Mouse (Mus musculus) heart, adult 2 months (tissue): ENCODE data around the gene 1700029I15Rik. TPM values are rescaled to one million over a fixed set of nuclear protein-coding genes. Genes with fewer than 3 reads are reported as not detected.

ENCODE experiments used
- DNase-seq, 2 experiments: peaks; one replicate each; pipeline ENCODE4 v3.0.0; 2021
- H3K27ac ChIP-seq: fragments of 200-600 bp; 2 replicates; pipeline ENCODE4 v1.8.1; 2022
- H3K27me3 ChIP-seq: fragments of 200-500 bp; 2 replicates; pipeline ENCODE4 v1.6.1; 2012; ENCODE audit warnings: mild to moderate bottlenecking, low read length, inconsistent platforms, mixed read lengths; ENCODE audit not compliant: control insufficient read depth, insufficient read depth
- H3K36me3 ChIP-seq: fragments of 200-500 bp; 2 replicates; pipeline ENCODE4 v1.6.1; 2012; ENCODE audit warnings: low read length, inconsistent platforms; ENCODE audit not compliant: control insufficient read depth, insufficient read depth
- H3K4me1 ChIP-seq: fragments of 200-500 bp; 2 replicates; pipeline ENCODE4 v1.6.1; 2011; ENCODE audit warnings: low read length; ENCODE audit not compliant: control insufficient read depth, insufficient read depth
- H3K4me3 ChIP-seq: fragments of 200-600 bp; 2 replicates; pipeline ENCODE4 v1.8.1; 2022
- H3K79me2 ChIP-seq: fragments of 200-500 bp; replicated peaks from 2 replicates; pipeline ENCODE4 v1.6.1; 2012; ENCODE audit warnings: mild to moderate bottlenecking, inconsistent platforms, low read length, moderate library complexity, mixed read lengths; ENCODE audit not compliant: control insufficient read depth, insufficient read depth
- H3K9ac ChIP-seq: fragments of 200-500 bp; 2 replicates; pipeline ENCODE4 v1.6.1; 2012; ENCODE audit warnings: low read depth, mild to moderate bottlenecking, control low read depth, inconsistent platforms, low read length, mixed read lengths
- CTCF ChIP-seq: fragments of 200-600 bp; IDR thresholded peaks from 2 replicates; pipeline ENCODE4 v1.8.1; 2022; ENCODE audit warnings: antibody characterized with exemption, mild to moderate bottlenecking, moderate library complexity
- EP300 ChIP-seq: fragments of 200-500 bp; IDR thresholded peaks from 2 replicates; pipeline ENCODE4 v1.6.1; 2011; ENCODE audit warnings: low read depth, low read length, control low read depth; ENCODE audit not compliant: insufficient read depth
- POLR2A ChIP-seq: fragments of 200-500 bp; IDR thresholded peaks from 2 replicates; pipeline ENCODE4 v1.6.1; 2011; ENCODE audit warnings: mild to moderate bottlenecking, low read depth, low read length, control low read depth; ENCODE audit not compliant: insufficient read depth
- WGBS: fragments of 180-500 bp; shearing (Covaris S2); methylation state at CpG from one replicate; pipeline ENCODE4 v1.1.7; 2018; 5-methylcytosine and 5-hydroxymethylcytosine counted together
- intact Hi-C: fragments of 180-260 bp; cut with DNase I; formaldehyde crosslinking; loops from one replicate; pipeline ENCODE4 v1.15.1; 2025
- polyA plus RNA-seq: library from polyadenylated mRNA; depleted of rRNA; stranded (reverse); fragments of >200 nt; gene quantifications from 2 replicates; pipeline ENCODE4 v1.2.3, GENCODE M21; 2012
- total RNA-seq, 2 experiments: library from RNA; stranded (reverse); gene quantifications; 2 replicates each; pipeline ENCODE4 v1.2.3; 2021

The 1700029I15Rik gene
- total and polyA plus RNA-seq, 3 experiments = 0.63 to 2.8 (median 1.1) TPM

GRCm38 (mm10) chr2:92400682-92401081, 18.3 kb downstream of the 1700029I15Rik start:
- Histone ChIP-seq H3K4me3 (peak overlapping the region; percentile 33), H3K27me3 (0 out of 2 replicates have a peak, but pooled peaks cover 1% of the 10 kb centered on the region), H3K79me2 (no peaks in the 10 kb centered on the region), H3K9ac (peak overlapping the region; percentile 59; the same call in 1 of the 2 replicates), H3K27ac (no peak overlapping the region), H3K4me1 (peaks cover 2% of the 10 kb centered on the region; the same call in 1 of the 2 replicates), H3K36me3 (no peaks in the 10 kb centered on the region)
- intact Hi-C loops = no loop called here
- 9% methylated on average over 22 of the region's 22 CpGs for WGBS
- TF ChIP-seq EP300 (no peak), POLR2A (no peak), CTCF (no peak)
- no peak for DNase-seq

GRCm38 (mm10) chr2:92401091-92401561, 18.8 kb downstream of the 1700029I15Rik start, which contains the start of gene Mapk8ip1:
Gene Mapk8ip1, minus strand, starts transcription at chr2:92401263.
- Histone ChIP-seq H3K27me3 (0 out of 2 replicates have a peak, but pooled peaks cover 1% of the 10 kb centered on the region), H3K4me1 (peaks cover 2% of the 10 kb centered on the region; the same call in 1 of the 2 replicates), H3K4me3 (peak within 1 kb of the TSS; percentile 33), H3K79me2 (no peaks in the 10 kb centered on the region), H3K27ac (no peak within 1 kb of the TSS), H3K36me3 (no peaks in the 10 kb centered on the region), H3K9ac (peak within 1 kb of the TSS; percentile 59; the same call in 1 of the 2 replicates)
- DNase-seq = no peak
- no peak for TF ChIP-seq EP300
- no peak for TF ChIP-seq CTCF
- no peak for TF ChIP-seq POLR2A
- intact Hi-C loops = no loop called here
- 7% methylated on average over 54 of the region's 59 CpGs for WGBS

GRCm38 (mm10) chr2:92402591-92403326, 20.4 kb downstream of the 1700029I15Rik start:
- Histone ChIP-seq H3K79me2 (no peaks in the 10 kb centered on the region), H3K27ac (no peak overlapping the region), H3K36me3 (no peaks in the 10 kb centered on the region), H3K4me3 (no peak overlapping the region), H3K4me1 (peaks cover 2% of the 10 kb centered on the region; the same call in 1 of the 2 replicates), H3K27me3 (0 out of 2 replicates have a peak, but pooled peaks cover 1% of the 10 kb centered on the region), H3K9ac (no peak overlapping the region)
- WGBS = 71% methylated on average over 4 of the region's 4 CpGs
- no peak for TF ChIP-seq POLR2A
- no peak for TF ChIP-seq CTCF
- TF ChIP-seq EP300 = no peak
- no peak for DNase-seq
- intact Hi-C loops = no loop called here

GRCm38 (mm10) chr2:92403776-92404319, 21.5 kb downstream of the 1700029I15Rik start:
- H3K27ac ChIP-seq = no peak overlapping the region
- H3K79me2 ChIP-seq = no peaks in the 10 kb centered on the region
- H3K36me3 ChIP-seq = no peaks in the 10 kb centered on the region
- intact Hi-C loops = no loop called here
- no peak for DNase-seq
- 0 out of 2 replicates have a peak, but pooled peaks cover 1% of the 10 kb centered on the region for H3K27me3 ChIP-seq
- H3K9ac ChIP-seq = no peak overlapping the region
- no peak overlapping the region for H3K4me3 ChIP-seq
- TF ChIP-seq EP300 (no peak), CTCF (no peak), POLR2A (no peak)
- peaks cover 2% of the 10 kb centered on the region; the same call in 1 of the 2 replicates for H3K4me1 ChIP-seq
- 88% methylated on average over 5 of the region's 5 CpGs for WGBS

- no peak for DNase-seq
- no peak overlapping the region for H3K27ac ChIP-seq
- H3K9ac ChIP-seq = no peak overlapping the region
- 0 out of 2 replicates have a peak, but pooled peaks cover 1% of the 10 kb centered on the region for H3K27me3 ChIP-seq
- intact Hi-C loops = no loop called here
- WGBS = 82% methylated on average over 6 of the region's 6 CpGs
- H3K79me2 ChIP-seq = no peaks in the 10 kb centered on the region
- no peak overlapping the region for H3K4me3 ChIP-seq
- H3K36me3 ChIP-seq = no peaks in the 10 kb centered on the region
- no peak for TF ChIP-seq EP300
- TF ChIP-seq CTCF = no peak
- TF ChIP-seq POLR2A = no peak
- H3K4me1 ChIP-seq = peaks cover 2% of the 10 kb centered on the region; the same call in 1 of the 2 replicates
Observed at GRCm38 (mm10) chr2:92404737-92405136, 22.4 kb downstream of the 1700029I15Rik start.
